Mouse (Mus musculus) gastrocnemius, postnatal 4 days (tissue): ENCODE results near the gene P3h1. TPM values are rescaled to one million over a fixed set of nuclear protein-coding genes. Genes with fewer than 3 reads are reported as not detected.

ENCODE experiments used
- DNase-seq, 2 experiments: peaks; one replicate each; pipeline ENCODE4 v3.0.0; 2021 to 2022; ENCODE audit warnings: low spot score in 2 of 2, mixed read lengths in 2 of 2
- long read RNA-seq, 2 experiments: library from polyadenylated mRNA; stranded (forward); transcript quantifications; one replicate each; pipeline ENCODE4 v2.0.0; 2021
- total RNA-seq, 2 experiments: library from RNA; stranded (reverse); gene quantifications; 2 replicates each; pipeline ENCODE4 v1.2.3; 2021

The P3h1 gene
- total RNA-seq: 10 to 100 TPM; 45.6 to 49.3 TPM
- long read RNA-seq, experiment 1, transcript P3h1-204 (15 exons, 3,188 nt): major isoform, 129 of 148 reads
- long read RNA-seq, experiment 1, partial matches to known transcripts: 6 of 148 reads
- long read RNA-seq, experiment 1, other reads (novel, unspliced or antisense): 13 of 148 reads
- long read RNA-seq, experiment 2, transcript P3h1-204 (15 exons, 3,188 nt): major isoform, 179 of 212 reads
- long read RNA-seq, experiment 2, partial matches to known transcripts: 15 of 212 reads
- long read RNA-seq, experiment 2, other reads (novel, unspliced or antisense): 17 of 212 reads

DNA sequence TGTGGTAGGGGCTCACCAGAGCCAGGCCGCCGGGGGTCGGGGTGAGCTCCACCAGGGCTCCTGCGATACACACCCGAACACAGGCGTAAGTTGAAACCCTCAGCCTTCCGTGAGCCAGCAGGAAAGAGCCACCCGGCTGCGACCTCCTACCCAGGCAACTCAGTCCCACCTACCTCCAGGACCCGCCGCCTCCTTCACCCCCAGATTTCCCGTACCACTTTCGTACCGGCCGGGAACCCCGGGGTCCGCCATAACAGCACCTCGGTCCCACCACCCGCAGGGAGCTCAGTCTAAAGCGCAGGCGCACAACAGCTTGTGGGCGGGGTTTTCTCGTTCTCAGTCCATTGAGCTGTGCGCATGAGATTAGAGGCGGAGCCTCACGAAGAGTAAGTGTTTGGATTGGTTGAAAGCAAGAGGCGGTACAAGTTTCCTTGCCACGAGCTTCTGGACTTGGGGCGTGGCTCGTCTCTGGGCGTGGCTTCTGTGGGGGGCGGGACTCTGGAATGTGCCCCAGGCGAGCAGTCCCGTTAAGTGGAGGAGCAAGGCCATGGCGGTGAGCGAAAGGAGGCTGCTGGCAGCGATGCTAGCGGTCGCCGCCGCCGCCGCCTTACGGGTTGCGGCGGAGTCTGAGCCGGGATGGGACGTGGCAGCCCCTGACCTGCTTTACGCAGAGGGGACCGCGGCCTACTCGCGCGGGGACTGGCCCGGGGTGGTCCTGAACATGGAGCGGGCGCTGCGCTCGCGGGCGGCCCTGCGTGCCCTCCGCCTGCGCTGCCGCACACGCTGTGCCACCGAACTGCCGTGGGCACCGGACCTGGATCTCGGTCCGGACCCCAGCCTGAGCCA lies at the start of gene P3h1, which contains the start of gene AU022252:
P3h1 (plus strand) TSS at position 506 of the 846 bp plus-strand sequence.
AU022252 (minus strand) TSS at position 303 of the 846 bp plus-strand sequence.
- DNase-seq: peak; percentile 97 to 99

DNA sequence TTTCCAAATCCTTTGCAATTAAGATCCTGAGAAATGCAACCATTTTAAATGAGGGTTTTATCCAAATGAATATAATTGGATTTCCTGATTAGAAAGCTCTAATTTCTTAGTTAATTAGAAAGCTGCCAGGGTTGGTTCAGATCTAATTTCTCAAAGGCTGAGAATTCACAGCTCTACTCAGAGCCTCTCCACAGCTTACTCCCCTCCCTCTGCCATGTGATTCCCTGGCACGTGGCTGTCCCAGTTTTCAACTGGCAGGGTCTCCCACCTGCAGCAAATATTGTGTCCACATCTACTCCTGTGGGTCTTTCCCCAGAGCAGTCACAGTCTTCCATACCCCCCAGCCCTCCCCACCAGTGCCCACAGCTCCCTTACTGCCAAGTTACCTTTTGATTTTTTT lies 49.2 kb upstream of the P3h1 start:
- no peak for DNase-seq

DNA sequence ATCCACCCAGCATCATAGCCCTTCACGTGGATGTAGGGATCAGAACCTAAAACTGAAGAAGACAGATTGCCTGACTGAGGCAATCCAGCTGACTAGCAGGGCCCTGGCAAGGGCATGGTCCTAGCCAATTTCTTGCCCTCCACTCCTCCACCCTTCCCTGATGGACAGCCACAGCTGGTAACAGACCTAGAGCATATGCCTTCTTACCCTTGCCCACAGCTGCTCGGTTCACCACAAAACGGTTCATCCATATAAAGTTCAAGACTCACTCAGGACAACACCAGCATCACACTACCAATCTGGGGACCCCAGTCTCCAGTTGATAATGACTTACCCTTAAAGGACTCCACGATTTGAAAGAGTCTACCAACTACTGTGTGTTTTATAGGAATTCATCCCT lies 46.9 kb upstream of the P3h1 start:
- DNase-seq: no peak

DNA sequence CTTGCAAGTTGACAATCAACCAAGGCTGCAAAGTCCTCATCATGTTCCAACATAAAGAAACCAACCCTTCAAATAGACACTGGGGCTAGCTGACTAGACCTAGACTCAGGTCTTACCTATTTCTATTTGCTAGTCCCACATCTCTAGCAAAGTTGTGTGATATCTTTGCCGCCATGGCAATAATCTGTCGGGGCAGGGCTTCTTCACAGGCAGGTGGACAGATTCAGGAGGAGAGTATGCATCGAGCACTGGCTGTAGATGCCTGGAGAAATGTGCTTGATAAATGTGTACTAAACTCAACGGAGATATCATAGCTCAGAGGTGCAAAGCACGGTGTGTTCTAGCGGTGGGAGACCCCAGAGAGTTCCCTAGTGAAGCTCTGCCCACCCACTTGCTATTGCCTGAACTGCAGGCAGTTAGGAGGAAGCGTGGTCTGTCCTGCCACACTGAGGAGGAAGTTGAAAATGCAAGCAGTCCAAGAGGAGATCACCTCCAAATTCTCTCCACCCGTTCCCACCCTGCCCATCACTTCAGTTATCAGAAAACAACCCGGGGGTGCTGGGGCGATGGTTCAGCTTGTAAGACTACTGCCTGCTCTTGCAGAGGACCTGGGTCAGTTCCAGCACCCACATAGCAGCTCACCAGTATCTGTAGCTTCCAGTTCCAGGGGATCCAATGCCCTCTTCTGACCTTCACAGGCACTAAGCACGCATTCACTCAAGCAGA lies 44.5 kb upstream of the P3h1 start:
- no peak for DNase-seq

DNA sequence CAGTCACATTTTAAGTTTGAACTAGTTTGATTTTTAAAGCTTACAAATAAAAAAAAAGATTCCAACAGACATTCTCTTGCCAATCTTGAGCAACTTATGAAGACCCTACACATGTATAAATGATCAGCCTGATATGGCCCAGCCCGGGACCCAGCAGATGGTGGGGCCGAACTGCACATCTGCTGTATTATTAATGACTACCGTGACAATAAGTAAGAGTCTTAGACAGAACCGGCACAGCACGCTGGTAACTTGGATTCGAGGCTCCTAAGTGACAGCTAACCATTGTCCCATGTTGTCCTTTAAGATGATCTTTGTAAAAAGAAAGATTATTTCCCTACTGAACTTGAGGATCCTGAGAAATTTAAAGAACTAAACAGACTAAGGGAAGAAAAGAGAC lies 43.3 kb upstream of the P3h1 start:
- DNase-seq: no peak

DNA sequence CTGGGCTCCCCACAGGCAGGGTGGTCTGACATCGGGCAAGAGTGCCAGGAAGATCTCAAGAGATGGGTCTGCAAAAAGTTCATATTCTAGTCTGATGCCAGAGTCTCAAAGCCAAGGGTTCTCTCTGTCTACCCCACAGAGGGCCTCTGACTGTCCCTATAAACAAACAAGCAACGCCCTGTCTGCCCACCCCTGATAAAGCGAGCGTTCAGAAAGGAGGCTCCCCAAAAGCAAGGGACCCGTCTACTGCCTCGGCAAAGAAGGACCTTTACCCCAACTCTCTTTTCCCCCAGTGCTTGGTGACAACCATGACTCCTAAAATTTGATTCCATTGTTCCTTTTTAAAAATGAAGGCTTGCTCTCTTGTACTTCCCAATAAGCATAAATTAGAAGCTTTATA lies 42.9 kb upstream of the P3h1 start, which contains the start of gene Ermap:
Ermap (minus strand) TSS at position 148 of the 400 bp plus-strand sequence.
- DNase-seq: no peak

DNA sequence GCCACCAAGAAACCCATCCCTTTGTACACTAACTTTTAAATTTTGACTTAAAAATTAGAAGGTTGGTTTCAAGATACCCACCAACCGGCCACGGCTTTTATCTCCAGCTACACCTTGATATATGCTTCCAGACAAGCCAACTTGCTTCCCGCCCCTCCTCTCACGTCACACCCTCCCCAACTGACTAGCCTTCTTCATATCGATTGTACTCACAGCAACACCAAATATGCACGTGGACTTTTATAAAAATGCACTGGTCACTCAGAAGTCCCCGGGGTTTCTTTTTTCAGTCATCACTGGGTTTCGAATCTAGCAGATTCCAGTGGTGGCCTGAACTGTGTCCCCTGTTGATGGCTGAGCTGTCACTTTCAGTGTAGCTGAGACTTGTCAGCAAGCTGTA lies 42.1 kb upstream of the P3h1 start:
- no peak for DNase-seq

DNA sequence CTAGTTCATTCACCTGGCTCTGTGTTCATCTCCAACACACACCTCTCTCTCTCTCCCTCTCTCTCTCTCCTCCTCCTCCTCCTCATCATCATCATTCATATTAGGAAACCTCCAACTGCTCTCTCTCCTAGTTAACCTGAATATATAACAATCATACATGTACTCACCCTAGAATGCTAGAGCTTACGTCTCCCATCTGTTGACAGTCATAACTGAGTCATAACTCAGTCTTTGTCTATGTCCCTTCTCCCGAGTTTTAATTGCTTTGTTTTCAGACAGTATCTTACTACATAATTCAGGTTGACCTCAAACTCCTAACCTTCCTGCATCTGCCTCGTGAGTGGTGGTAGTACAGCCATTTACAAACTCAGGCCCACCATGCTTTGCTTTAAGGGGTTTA lies 41.4 kb upstream of the P3h1 start:
- no peak for DNase-seq

DNA sequence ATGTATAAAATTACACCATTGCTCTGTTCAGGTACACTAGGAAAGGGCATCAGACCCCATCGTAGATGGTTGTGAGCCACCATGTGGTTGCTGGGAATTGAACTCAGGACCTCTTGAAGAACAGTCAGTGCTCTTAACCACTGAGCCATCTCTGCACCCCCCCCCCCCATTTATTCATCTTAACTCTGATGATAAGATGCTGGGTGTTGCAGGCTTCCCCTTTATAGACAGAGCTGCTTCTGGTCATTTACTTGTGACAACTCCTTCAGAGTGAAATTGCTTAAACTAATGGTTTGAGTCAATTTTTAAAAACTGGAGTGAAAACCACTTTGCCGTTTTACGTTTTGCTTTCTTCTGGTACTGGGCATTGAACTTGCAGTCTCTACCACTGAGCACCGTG lies 40.0 kb upstream of the P3h1 start:
- no peak for DNase-seq

DNA sequence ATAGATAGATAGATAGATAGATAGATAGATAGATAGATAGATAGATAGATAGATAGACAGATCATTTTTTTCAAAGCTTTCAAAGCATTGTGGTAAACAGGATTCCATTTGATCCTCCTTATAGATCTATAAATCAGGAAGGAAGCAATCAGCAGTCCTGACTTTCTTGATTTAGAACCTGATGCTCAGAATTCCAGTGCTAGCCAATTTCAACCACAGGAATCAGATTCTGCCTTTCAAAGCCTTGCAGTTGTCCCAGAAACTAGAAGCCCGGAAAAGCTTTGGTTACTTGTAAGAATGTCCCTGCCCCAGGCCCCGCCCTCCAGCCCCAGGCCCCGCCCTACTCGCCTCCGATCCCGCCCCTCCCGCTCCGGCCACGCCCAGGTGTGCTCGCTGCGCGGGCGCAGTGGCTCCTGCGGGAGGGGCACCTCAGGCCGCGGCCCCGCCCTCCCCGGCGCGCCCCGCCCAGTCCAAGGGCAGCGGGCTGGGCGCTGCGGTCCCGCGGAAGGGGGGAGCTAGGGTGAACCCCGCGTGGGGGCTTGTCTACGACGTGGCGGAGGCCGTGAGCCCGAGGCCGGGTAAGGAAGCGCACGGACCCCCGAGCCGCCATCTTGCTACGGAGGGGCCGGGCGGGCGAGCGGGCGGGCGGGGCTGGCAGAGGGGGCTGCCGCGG lies 37.7 kb upstream of the P3h1 start, which contains the start of gene Svbp:
Svbp (plus strand) TSS at position 398 of the 673 bp plus-strand sequence.
- DNase-seq: peak; percentile 90 to 92

DNA sequence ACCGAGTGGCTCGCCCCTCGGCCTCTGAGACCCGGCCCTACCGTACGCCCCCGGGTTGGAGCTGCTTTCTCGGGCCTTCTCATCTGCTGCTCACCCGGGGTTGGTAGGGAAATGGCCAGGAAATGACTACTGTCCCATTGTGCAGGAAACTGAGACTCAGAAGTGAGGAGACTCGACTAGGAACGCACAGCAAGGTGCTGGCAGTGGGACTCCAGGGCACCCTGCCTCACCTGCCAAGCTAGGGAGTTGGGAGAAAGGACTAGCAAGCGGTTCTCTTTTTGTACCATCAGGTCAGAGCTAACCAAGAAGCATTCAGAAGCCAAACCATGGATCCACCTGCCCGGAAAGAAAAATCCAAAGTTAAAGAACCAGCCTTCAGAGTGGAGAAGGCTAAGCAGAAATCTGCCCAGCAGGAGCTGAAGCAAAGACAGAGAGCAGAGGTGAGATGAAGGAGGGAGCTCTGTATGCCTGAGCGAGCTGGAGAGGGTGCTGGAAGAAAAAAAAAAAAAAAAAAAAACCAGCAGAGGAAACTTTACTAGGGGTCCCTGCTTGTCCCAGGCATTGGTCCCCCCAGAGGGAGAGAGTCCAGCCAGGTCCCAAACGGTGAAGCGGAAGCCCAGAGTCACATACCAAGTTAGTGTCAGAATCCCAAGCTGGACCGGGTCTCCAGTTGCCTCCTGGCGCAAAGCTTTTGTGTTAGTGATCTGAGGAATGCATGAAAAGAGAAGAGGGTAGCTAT lies 37.0 kb upstream of the P3h1 start:
- no peak for DNase-seq

DNA sequence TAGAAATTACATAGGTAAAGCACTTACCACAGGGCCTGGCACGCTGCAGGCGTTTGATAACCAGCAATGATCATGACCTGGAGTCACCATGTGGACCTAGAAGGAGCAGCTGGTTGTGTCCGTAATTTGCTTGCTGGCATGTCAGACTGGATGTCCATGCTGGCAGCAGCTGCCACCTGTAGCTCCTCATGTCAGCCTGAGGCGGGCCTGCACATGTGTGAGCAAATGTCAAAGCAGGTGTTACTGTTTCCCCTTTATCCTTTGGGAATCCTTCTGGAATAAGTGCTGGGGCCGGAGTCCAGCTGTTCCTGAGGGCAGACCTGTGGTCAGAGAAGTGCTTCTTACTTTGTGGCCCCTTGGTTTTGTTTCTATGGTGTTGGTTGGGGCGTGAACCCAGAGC lies 34.6 kb upstream of the P3h1 start:
- DNase-seq: no peak

DNA sequence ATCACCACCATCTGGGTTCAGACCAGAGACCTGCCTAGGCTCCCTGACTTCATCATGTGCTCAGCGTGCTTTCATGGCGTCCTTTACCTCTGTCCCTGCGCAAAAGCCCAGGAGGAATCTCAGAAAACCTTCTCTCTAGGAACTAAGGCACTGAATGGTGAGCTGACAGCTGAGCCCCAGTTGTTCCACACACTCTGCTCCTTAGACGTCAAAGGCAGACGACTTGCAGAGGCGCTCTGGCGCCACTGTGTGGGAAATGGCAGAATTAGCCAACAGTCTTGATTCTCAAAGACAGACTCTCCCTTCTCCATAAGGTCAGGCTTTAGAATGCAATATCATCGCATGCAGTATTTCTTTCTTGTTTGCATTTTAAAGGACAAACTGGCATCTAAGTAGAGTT lies 28.0 kb upstream of the P3h1 start:
- DNase-seq: peak in 1 of 2 experiments; percentile 64

DNA sequence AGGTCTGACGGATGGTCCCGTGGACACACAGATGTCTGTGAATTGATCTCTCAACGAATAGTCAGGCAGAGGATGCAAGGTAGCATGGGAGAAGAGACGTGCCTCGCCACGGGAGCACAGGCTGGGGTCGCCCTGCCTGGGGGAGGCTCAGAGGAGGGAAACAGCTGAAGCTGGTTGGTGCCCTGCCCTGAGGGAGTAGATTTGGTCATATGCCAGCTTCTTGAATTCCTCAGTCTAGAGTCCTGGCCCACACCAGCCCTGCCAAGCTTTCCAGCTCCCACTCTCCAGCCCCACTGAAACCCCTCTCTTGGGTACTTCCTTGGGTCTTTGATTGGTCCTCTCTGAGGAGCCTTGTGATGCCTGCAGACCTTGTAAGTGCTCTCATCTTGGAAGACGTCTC lies 16.0 kb upstream of the P3h1 start:
- no peak for DNase-seq

DNA sequence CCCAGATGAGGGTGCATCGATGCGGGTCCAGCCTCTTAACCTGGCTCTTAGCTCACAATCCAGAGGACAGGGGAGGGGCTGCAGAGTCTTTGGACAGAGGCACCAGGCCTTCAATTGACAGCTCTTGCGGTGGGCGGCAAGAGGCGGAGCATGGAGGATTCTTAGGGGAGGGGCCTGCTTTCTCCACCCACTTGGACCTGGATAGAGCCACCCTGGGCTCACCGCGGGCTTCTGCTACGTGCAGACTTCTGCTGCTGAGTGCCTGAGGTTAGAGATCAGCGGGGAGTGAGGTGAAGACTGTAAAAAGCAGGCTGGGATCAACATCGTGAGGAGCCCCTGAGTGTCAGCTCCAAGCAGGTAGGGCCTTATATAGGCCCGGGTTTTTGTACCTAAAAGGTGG lies 14.5 kb upstream of the P3h1 start, which contains the start of gene Tmem269:
Tmem269 (minus strand) TSS at position 49 of the 400 bp plus-strand sequence.
- no peak for DNase-seq

DNA sequence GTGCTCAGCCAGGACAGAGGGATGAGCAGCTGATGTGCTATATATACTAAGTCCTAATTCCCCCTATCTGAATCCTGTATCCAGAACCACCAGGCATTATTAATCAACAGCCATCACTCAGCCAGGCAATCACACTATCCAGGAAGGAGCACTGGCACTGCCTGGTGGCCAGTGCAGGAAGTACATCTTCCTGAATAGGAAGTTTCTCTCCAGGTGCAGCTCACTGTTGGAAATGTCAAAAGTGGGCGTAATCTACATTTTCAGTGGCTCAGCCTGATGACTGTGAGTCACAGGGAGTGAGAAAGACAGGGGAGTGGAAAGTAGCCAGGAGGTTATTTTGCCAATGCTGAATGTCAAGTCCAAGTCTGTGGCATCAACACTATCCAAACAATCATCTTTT lies 9.0 kb upstream of the P3h1 start:
- DNase-seq: no peak

DNA sequence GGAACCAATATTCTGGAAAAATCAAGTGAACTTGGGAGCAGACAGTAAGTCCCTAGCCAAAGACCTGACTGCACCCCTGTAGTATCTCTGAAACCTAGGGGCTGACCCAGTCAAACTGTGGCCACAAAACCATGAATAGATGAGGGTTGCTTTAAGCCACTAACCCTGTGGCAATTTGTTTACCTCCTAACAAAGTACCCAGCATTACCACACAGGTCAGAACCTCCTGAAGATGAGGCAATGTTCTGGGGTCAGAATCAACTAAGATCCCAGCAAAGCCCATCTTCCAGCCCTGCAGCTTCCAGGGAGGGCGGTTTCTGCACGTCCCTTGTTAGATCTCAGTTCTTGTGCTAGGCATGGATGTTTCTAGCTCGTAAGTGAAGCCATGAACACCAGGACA lies 8.2 kb upstream of the P3h1 start:
- no peak for DNase-seq

DNA sequence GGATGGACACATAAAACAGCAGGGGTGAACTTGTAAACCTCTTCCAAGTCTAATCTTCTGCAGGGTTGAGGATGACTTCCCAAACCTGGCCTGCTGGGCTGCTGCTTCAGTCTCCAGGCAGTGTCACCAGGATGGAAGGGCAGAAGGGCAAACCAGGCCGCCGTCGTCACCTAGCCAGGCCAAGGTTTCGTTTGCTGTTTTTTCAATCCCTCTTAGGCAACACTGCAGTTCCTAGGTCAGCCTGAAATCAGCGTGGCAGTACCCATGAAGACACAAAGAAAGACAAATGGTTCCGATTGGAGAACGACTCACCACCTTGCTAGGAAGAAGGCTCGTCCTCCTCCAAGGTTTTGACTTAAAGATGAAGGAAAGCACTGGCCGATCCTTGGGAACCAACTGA lies 7.0 kb upstream of the P3h1 start:
- no peak for DNase-seq

DNA sequence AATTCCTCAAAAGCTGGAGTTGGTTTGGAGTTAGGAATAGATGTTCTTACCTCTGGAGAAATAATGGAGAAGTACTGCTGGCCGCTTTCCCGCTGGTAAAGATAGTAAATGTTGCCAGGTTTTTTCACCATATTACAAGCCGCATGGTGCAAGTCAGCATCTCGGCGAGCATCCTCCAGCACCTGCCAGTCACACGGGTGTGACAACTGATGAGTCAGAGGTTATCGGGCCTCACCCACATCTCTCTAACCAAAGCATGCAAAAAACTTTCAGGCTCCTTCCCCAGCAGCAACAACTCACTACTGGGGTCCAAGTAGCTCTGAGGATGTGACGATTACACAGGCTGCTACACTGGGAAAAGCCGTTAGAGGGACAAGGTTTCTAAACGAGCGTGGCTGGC lies 6.0 kb upstream of the P3h1 start:
- DNase-seq: no peak

DNA sequence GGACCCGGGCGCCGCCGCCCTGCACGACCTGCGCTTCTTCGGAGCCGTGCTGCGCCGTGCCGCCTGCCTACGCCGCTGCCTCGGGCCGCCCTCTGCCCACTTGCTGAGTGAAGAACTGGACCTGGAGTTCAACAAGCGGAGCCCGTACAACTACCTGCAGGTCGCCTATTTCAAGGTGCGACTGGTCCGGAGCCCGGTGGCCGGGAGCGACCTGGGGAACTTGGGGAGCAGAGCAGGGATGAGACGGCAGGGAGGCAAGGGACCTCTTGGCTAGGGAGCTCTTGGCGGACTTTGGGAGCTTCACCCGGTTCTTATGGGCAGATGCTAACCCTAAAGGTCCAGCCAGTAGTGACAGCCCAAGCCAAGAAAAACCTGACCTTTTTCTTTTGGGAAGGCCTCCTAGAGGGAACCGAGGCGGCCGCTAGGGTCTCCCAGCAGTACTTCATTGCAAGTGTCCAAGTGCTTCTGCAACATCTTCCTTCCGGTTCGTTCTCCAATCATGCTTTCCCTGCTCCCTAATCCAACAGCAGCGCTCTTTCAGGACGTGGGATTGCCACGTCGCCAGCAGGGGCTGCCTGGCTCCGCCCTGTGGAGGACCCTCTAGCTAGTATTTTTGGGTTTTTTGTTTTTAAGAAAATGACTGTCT lies 664 bp downstream of the P3h1 start:
- peak in 1 of 2 experiments; percentile 52 for DNase-seq
